Mouse (Mus musculus) megakaryocyte, embryonic 14.5 days (primary cell): Measurements from ENCODE around the gene Apoc3.

Experiments
- FLI1 ChIP-seq: IDR thresholded peaks from 2 replicates; pipeline ENCODE4 v1.6.1; 2012; ENCODE audit warnings: low read length, inconsistent platforms, mixed read lengths
- GATA1 ChIP-seq: IDR thresholded peaks from 3 replicates; pipeline ENCODE4 v1.6.1; 2012; ENCODE audit warnings: mixed read lengths, low read length, inconsistent platforms, borderline replicate concordance

- TF ChIP-seq GATA1 (no peak), FLI1 (no peak)
Observed at GRCm38 (mm10) chr9:46215338-46216322, 19.8 kb downstream of the Apoc3 start.
